Mouse (Mus musculus) sigmoid colon, adult 10 weeks (tissue): ENCODE data around the gene Ppp3r1. TPM values are rescaled to one million over a fixed set of nuclear protein-coding genes. Genes with fewer than 3 reads are reported as not detected.

ENCODE experiments used
- polyA plus RNA-seq: library from polyadenylated mRNA; stranded (reverse); fragments of 350-450 nt; fragmentation: Illumina TruSeq; extraction: RNeasy Lipid Tissue Mini Kit (QIAGEN cat#74804); gene quantifications from one replicate; pipeline ENCODE4 v1.2.3, GENCODE M21; 2014; ENCODE audit warnings: low read depth, low replicate concordance

Ppp3r1 gene
- 313 TPM for polyA plus RNA-seq

GRCm38 (mm10) chr11:17158858-17159737 lies at the start of gene Ppp3r1:
Ppp3r1 (plus strand) TSS chr11:17159263.

DNA sequence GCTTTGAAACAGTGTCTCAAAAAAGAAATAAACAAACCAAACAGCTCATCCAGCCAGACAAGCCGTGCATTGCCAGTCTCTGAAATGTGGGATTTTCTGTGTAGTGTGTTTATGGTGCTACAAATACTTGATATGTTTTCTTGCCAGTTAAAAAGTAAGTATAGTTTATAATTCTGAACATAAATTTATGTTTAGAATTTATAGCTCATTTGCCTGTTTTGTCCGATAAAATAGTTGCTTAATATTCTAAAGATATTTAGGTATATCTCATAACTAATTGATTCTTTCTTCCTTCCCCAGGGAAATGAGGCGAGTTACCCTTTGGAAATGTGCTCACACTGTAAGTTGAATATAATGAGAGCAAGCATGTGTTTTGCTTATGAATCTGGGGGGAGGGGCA lies 22.7 kb downstream of the Ppp3r1 start, which contains the start of gene Wdr92:
Gene Wdr92, plus strand, starts transcription at position 301 of the 400 bp plus-strand sequence.

GRCm38 (mm10) chr11:17211258-17212140 lies 52.4 kb downstream of the Ppp3r1 start, which contains the start of gene Pno1:
Pno1 (minus strand) TSS chr11:17211568.

Other genes starting within 250 kb of the Ppp3r1 start
- gene Fbxo48, start 207.9 kb upstream of the Ppp3r1 start, polyA plus RNA-seq, result 6.8 TPM
- gene Cnrip1, start 107.7 kb upstream of the Ppp3r1 start, polyA plus RNA-seq, result 8.3 TPM
- 36.1 TPM for gene Plek, start 106.9 kb upstream of the Ppp3r1 start, polyA plus RNA-seq
- gene Wdr92, start 22.8 kb downstream of the Ppp3r1 start, polyA plus RNA-seq, result 16.9 TPM
- gene Pno1, start 52.3 kb downstream of the Ppp3r1 start, polyA plus RNA-seq, result 62.0 TPM
- gene C1d, start 98.3 kb downstream of the Ppp3r1 start, polyA plus RNA-seq, result 136 TPM